Mouse (Mus musculus) embryonic facial prominence, embryonic 14.5 days (tissue): ENCODE data around the gene C1qtnf9. TPM values are rescaled to one million over a fixed set of nuclear protein-coding genes. Genes with fewer than 3 reads are reported as not detected.

Source experiments
- ATAC-seq: fragments of 200-750 bp; cut with Nextera tagmentation; 2 replicates; pipeline ENCODE4 v1.8.0; 2017; ENCODE audit warnings: low read depth, moderate number of reproducible peaks, moderate TSS enrichment
- DNase-seq: peaks from one replicate; pipeline ENCODE4 v3.0.0-alpha.2; 2015; ENCODE audit warnings: low spot score
- H3K27ac ChIP-seq: fragments of 300-500 bp; sonication (generic); replicated peaks from 2 replicates; pipeline ENCODE4 v1.5.1; 2014; ENCODE audit warnings: low read depth, mild to moderate bottlenecking, low read length, moderate library complexity
- H3K27me3 ChIP-seq: fragments of 300-500 bp; sonication (generic); replicated peaks from 2 replicates; pipeline ENCODE4 v1.6.1; 2014; ENCODE audit warnings: low read length; ENCODE audit not compliant: control insufficient read depth, insufficient read depth
- H3K36me3 ChIP-seq: fragments of 300-500 bp; sonication (generic); 2 replicates; pipeline ENCODE4 v1.6.1; 2014; ENCODE audit warnings: low read length, mixed read lengths; ENCODE audit not compliant: control insufficient read depth, insufficient read depth
- H3K4me1 ChIP-seq: fragments of 300-500 bp; sonication (generic); 2 replicates; pipeline ENCODE4 v1.6.1; 2014; ENCODE audit warnings: antibody characterized with exemption, low read length; ENCODE audit not compliant: control insufficient read depth, insufficient read depth
- H3K4me2 ChIP-seq: fragments of 300-500 bp; sonication (generic); 2 replicates; pipeline ENCODE4 v1.6.1; 2014; ENCODE audit warnings: low read depth, mild to moderate bottlenecking, low read length, moderate library complexity, mixed read lengths
- H3K4me3 ChIP-seq: fragments of 300-500 bp; sonication (generic); 2 replicates; pipeline ENCODE4 v1.5.1; 2014; ENCODE audit warnings: low read depth, mild to moderate bottlenecking, low read length
- H3K9ac ChIP-seq: fragments of 300-500 bp; sonication (generic); 2 replicates; pipeline ENCODE4 v1.6.1; 2014; ENCODE audit warnings: low read depth, mild to moderate bottlenecking, low read length, moderate library complexity, mixed read lengths
- H3K9me3 ChIP-seq: fragments of 300-500 bp; sonication (generic); 2 replicates; pipeline ENCODE4 v1.6.1; 2016; ENCODE audit warnings: low read length; ENCODE audit not compliant: control insufficient read depth
- WGBS: fragments of 180-500 bp; shearing (Covaris S2); extraction: QIAGEN DNeasy Blood & Tissue Kit; methylation state at CpG from one replicate; pipeline ENCODE4 v1.1.7; 2014; 5-methylcytosine and 5-hydroxymethylcytosine counted together
- polyA plus RNA-seq: library from polyadenylated mRNA; unstranded; fragments of >200 nt; fragmentation: Nextera tagmentation; extraction: Ambion mirVana; gene quantifications from 2 replicates; pipeline ENCODE4 v1.2.1, GENCODE M21; 2014

Gene C1qtnf9
- polyA plus RNA-seq, 1 experiment from 2014 or later, result 1.3 TPM

DNA sequence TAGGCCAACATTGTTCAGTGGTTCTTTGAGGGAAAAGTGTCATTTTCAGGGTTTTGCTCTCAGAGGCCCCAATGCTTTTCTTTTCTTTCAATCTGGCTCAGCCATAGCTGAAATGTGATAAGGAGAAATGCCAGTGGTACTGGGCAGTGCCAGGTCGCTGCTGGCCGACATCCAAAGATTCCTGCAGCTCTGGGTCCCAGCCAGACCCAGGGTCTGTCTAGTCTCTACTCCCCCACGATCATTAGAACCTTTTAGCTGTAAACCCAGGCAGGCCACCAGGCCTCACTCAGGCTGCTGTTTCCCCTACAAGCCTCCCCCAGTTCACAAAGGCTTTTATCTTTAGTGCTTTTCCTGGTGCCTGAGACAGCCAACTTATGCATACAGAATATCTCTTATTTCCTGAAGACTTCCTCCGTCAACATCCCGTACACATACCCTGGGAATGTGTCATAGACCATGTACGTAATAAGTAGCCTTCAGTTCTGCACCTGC, 26.4 kb upstream of the C1qtnf9 start:
- Histone ChIP-seq H3K27me3 (no peaks in the 10 kb centered on the region), H3K9me3 (no peaks in the 10 kb centered on the region), H3K4me2 (no peak overlapping the region), H3K36me3 (0 out of 2 replicates have a peak, but pooled peaks cover 1% of the 10 kb centered on the region), H3K4me1 (peaks cover 26% of the 10 kb centered on the region), H3K27ac (peak overlapping the region; percentile 75), H3K4me3 (no peak overlapping the region), H3K9ac (no peak overlapping the region)
- peak; percentile 68 for DNase-seq
- peak; percentile 77 for ATAC-seq
- WGBS, result 63% methylated on average over 6 of the region's 6 CpGs

DNA sequence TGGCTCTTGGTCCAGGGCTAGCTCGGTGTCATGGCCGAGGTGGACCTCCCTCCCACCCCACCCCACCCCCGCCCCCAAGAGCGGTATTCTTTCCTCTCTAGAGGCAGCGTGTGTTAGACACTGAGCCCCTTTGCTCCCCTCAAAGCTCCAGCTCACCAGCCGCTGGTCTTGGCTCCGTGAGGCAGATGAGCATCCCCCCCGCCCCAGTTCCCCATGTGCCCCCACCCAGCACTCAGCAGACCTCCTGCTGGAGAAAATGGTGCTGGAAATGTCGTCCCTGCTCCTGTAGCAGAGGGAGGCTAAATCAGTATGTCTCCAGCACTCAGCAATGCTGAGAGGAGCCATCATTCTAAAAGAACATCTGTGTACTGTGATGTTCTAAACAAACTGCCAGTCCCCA, 24.3 kb upstream of the C1qtnf9 start:
- DNase-seq (no peak), ATAC-seq (no peak)
- Histone ChIP-seq H3K9ac (no peak overlapping the region), H3K4me2 (no peak overlapping the region), H3K27me3 (no peaks in the 10 kb centered on the region), H3K4me1 (peaks cover 10% of the 10 kb centered on the region; the same call in 1 of the 2 replicates), H3K9me3 (no peaks in the 10 kb centered on the region), H3K4me3 (no peak overlapping the region), H3K27ac (no peak overlapping the region), H3K36me3 (0 out of 2 replicates have a peak, but pooled peaks cover 14% of the 10 kb centered on the region)
- 78% methylated on average over 9 of the region's 9 CpGs for WGBS

DNA sequence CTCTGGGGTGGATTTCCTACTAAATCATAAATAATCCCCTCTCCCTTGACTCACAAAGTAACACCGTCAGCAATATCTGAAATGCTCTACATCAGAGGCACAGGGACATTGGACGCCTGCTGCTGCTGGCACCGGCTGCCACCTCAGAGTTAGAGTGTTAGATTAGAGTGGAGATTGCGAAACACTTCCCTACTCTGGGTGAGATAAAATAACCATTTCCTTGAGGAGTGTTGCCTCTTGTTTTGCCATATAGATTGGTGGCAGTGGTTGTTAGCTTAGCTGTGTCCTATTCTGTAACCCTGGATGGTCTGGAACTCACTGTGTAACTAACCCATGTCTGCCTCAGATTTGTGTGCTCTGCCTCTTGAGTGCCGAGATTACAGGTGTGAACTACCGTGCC, 22.7 kb upstream of the C1qtnf9 start:
- no peak overlapping the region for H3K4me3 ChIP-seq
- H3K36me3 ChIP-seq, result 0 out of 2 replicates have a peak, but pooled peaks cover 14% of the 10 kb centered on the region
- 0 out of 2 replicates have a peak, but pooled peaks cover 4% of the 10 kb centered on the region for H3K4me1 ChIP-seq
- no peaks in the 10 kb centered on the region for H3K9me3 ChIP-seq
- no peak overlapping the region for H3K27ac ChIP-seq
- ATAC-seq, result no peak
- no peak overlapping the region for H3K9ac ChIP-seq
- WGBS, result 74% methylated on average over 6 of the region's 6 CpGs
- DNase-seq, result no peak
- H3K27me3 ChIP-seq, result no peaks in the 10 kb centered on the region
- no peak overlapping the region for H3K4me2 ChIP-seq

DNA sequence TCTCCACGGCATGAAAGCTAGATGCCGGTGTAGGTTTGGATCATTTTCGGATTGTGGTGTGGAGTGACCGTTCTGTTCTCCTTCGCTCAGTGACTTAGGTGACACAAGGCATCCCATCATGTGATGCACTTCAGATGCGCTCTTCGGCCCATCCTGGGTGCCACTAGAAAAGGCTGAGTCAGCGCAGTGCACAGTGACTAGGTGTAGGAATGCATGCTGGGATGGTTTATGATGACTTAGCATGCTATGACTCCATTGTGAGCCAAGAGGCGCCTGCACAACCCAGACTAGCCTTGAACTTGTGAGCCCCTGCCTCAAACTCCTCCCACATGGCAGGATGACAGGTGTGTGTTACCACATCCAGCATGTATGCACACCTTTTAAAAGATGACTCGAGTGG, 21.8 kb upstream of the C1qtnf9 start:
- no peak for ATAC-seq
- Histone ChIP-seq H3K4me3 (no peak overlapping the region), H3K27me3 (no peaks in the 10 kb centered on the region), H3K27ac (no peak overlapping the region), H3K4me1 (0 out of 2 replicates have a peak, but pooled peaks cover 1% of the 10 kb centered on the region), H3K9me3 (no peaks in the 10 kb centered on the region), H3K9ac (no peak overlapping the region), H3K36me3 (0 out of 2 replicates have a peak, but pooled peaks cover 14% of the 10 kb centered on the region), H3K4me2 (no peak overlapping the region)
- DNase-seq, result no peak
- WGBS, result 91% methylated on average over 10 of the region's 10 CpGs

DNA sequence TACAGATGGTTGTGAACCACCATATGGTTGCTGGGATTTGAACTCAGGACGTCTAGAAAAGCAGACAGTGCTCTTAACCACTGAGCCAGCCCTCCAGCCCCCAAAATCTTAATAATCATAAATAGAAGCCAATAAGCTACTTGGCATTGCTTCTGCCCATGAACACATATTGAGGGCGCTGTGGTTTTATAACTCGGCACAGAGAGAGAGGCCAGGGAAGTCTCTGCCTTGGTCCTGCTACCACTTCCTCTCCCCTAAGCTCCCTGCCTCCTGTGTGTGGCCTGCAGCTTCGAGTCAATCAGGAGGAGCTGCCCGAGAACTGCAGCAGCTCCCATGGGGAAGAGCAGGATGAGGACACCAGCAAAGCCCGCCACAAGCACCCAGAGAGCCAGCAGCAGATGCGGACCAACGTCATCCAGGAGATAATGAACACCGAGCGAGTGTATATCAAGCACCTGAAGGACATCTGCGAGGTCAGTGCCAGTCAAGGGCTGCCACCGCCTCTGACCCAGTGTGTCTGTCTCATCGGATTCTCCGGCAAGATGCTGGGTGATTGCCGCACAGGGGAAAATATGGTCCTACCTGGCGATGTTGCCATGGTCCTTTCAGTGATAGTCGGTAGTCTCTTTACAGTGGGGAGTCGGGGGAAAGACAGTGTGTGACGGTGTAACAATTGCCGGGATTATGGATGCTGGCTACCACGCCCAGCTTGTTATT, 20.6 kb upstream of the C1qtnf9 start:
- DNase-seq, result no peak
- H3K4me3 ChIP-seq, result no peak overlapping the region
- H3K4me2 ChIP-seq, result no peak overlapping the region
- H3K36me3 ChIP-seq, result 0 out of 2 replicates have a peak, but pooled peaks cover 17% of the 10 kb centered on the region
- no peak overlapping the region for H3K27ac ChIP-seq
- H3K9me3 ChIP-seq, result no peaks in the 10 kb centered on the region
- H3K4me1 ChIP-seq, result no peaks in the 10 kb centered on the region
- ATAC-seq, result no peak
- 85% methylated on average over 21 of the region's 21 CpGs for WGBS
- H3K27me3 ChIP-seq, result no peaks in the 10 kb centered on the region
- H3K9ac ChIP-seq, result no peak overlapping the region

DNA sequence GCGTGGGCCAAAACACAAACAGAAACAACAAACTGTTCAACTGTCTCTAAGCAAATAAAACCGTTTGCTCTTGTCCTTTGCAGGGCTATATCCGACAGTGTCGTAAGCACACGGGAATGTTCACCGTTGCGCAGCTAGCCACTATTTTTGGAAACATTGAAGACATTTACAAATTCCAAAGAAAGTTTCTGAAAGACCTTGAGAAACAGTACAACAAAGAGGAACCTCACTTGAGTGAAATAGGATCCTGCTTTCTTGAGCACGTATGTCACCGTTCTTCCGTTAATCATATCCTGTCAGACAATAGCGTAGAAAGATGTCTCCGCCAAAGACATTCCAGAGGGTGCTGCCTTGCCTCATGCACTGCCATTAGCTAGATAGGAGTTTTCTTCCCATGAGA, 18.1 kb upstream of the C1qtnf9 start:
- no peak overlapping the region for H3K4me2 ChIP-seq
- WGBS, result 73% methylated on average over 12 of the region's 12 CpGs

DNA sequence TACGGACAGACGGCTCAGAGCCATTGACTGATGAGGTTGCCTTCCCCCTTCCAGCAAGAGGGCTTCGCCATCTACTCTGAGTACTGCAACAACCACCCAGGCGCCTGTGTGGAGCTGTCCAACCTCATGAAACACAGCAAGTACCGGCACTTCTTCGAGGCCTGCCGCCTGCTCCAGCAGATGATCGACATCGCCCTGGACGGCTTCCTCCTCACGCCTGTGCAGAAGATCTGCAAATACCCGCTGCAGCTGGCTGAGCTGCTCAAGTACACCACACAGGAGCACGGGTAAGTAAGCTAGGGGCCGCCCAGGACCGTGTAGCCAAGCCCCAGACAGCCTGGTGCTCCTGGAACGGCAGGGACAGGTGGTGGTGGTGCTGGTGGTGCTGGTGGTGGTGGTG, 16.4 kb upstream of the C1qtnf9 start:
- ATAC-seq (no peak), DNase-seq (no peak)
- Histone ChIP-seq H3K9me3 (no peaks in the 10 kb centered on the region), H3K27ac (no peak overlapping the region), H3K4me3 (no peak overlapping the region), H3K27me3 (no peaks in the 10 kb centered on the region), H3K36me3 (peaks cover 39% of the 10 kb centered on the region), H3K4me2 (no peak overlapping the region), H3K9ac (no peak overlapping the region), H3K4me1 (no peaks in the 10 kb centered on the region)
- 91% methylated on average over 16 of the region's 16 CpGs for WGBS

More for the DNA sequence above, 18.1 kb upstream of the C1qtnf9 start:
- Histone ChIP-seq H3K4me1 (no peaks in the 10 kb centered on the region), H3K27ac (no peak overlapping the region), H3K27me3 (no peaks in the 10 kb centered on the region), H3K9ac (no peak overlapping the region), H3K9me3 (no peaks in the 10 kb centered on the region), H3K36me3 (peaks cover 27% of the 10 kb centered on the region; the same call in 1 of the 2 replicates), H3K4me3 (no peak overlapping the region)
- DNase-seq, result no peak
- ATAC-seq, result no peak

DNA sequence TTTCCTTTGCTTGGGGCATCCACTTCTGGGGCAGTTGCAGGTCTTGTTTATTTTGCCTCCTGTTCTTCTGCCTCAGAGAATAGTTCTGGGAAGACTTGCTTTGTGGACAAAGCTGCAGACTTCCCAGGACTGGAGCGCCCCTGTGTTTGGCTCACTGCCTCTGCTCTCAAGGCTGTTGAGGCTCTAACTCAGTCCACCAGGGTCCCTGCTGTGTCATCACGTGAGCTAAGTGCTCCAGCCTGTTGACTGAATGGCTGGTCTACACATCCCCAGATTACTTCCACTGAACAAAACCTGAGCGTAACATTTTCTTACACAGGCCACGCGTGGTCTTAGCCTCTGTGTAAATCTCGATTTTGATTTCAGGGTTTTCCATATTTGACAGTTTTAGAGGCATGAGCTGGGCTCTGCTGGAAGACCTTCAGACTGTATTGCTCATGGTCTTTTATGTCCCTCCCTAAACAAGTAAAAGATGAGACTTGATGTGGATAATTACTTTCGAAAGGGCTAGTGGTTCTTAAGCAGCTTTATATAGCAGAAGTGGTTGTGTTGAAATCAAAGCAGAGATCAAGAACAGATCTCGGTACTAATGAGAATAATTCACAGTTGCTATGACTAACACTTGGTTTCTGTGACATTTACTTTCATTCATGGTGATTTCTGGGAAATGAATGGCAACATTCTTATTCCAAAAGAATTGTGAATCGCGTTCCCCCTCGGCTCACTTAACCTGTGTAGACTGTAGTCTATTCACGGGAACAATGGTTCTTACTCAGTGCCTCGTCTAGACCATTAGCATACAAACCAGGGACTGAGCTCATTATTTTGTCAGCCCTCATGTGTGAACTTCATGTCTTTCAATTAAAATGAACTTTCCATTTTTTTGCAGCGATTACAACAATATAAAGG, 14.8 kb upstream of the C1qtnf9 start:
- DNase-seq, result no peak
- ATAC-seq, result no peak
- Histone ChIP-seq H3K9ac (no peak overlapping the region), H3K4me2 (no peak overlapping the region), H3K9me3 (no peaks in the 10 kb centered on the region), H3K36me3 (peaks cover 32% of the 10 kb centered on the region), H3K4me3 (no peak overlapping the region), H3K27ac (no peak overlapping the region), H3K4me1 (no peaks in the 10 kb centered on the region), H3K27me3 (no peaks in the 10 kb centered on the region)
- 81% methylated on average over 14 of the region's 14 CpGs for WGBS
